Mouse (Mus musculus) thymus, postnatal 36 days (tissue): ENCODE data around the gene Stag1.

Experiments used
- DNase-seq, 2 experiments: peaks; one replicate each; pipeline ENCODE4 v3.0.0; 2022; ENCODE audit warnings: mixed read lengths in 2 of 2

Gene Stag1

GRCm38 (mm10) chr9:100605985-100606554 lies 8.5 kb downstream of the Stag1 start:
- DNase-seq = no peak

- no peak for DNase-seq
Measured at GRCm38 (mm10) chr9:100613501-100614071, 16.0 kb downstream of the Stag1 start.

- DNase-seq = no peak
Measured at GRCm38 (mm10) chr9:100616947-100617346, 19.3 kb downstream of the Stag1 start.

- DNase-seq = no peak
Measured at GRCm38 (mm10) chr9:100626258-100626657, 28.7 kb downstream of the Stag1 start.

- DNase-seq = no peak
Measured at GRCm38 (mm10) chr9:100640754-100641153, 43.2 kb downstream of the Stag1 start.

GRCm38 (mm10) chr9:100641391-100642085 lies 43.9 kb downstream of the Stag1 start:
- DNase-seq = no peak

GRCm38 (mm10) chr9:100642186-100642839 lies 44.7 kb downstream of the Stag1 start:
- no peak for DNase-seq

- peak; percentile 99 to 100 for DNase-seq
Measured at GRCm38 (mm10) chr9:100642840-100643697, 45.5 kb downstream of the Stag1 start.

GRCm38 (mm10) chr9:100644071-100644771 lies 46.6 kb downstream of the Stag1 start:
- peak; percentile 61 to 74 for DNase-seq

- no peak for DNase-seq
Measured at GRCm38 (mm10) chr9:100645026-100645940, 47.7 kb downstream of the Stag1 start.

- no peak for DNase-seq
Measured at GRCm38 (mm10) chr9:100646276-100646675, 48.7 kb downstream of the Stag1 start.

GRCm38 (mm10) chr9:100647774-100648323 lies 50.3 kb downstream of the Stag1 start:
- no peak for DNase-seq

GRCm38 (mm10) chr9:100654104-100654503 lies 56.5 kb downstream of the Stag1 start:
- no peak for DNase-seq

GRCm38 (mm10) chr9:100656058-100656457 lies 58.5 kb downstream of the Stag1 start:
- DNase-seq = no peak

- DNase-seq = no peak
Measured at GRCm38 (mm10) chr9:100660587-100660986, 63.0 kb downstream of the Stag1 start.

- DNase-seq = no peak
Measured at GRCm38 (mm10) chr9:100663473-100664134, 66.0 kb downstream of the Stag1 start.

GRCm38 (mm10) chr9:100670151-100670550 lies 72.6 kb downstream of the Stag1 start:
- DNase-seq = no peak

- DNase-seq = no peak
Measured at GRCm38 (mm10) chr9:100679036-100679435, 81.4 kb downstream of the Stag1 start.

GRCm38 (mm10) chr9:100682285-100682684 lies 84.7 kb downstream of the Stag1 start:
- DNase-seq = no peak
